In genomic region chr1:164321408-164321807, GRCm38 (mm10) we compare ENCODE assay signal across 10 mouse cellular contexts. TPM values are rescaled to one million over a fixed set of nuclear protein-coding genes. Genes with fewer than 3 reads are reported as not detected.
A peak's percentile ranks its signal among the peaks of the same experiment; 100 is the strongest.
DNase-seq lines count a peak whose midpoint lies in the region; ATAC-seq and TF ChIP-seq lines count a peak whose summit lies in the region.
"Had no signal": no experiment of that assay in that cellular context is flagged by ENCODE, and none has a peak within 500 bp of the region (broad histone marks: within the 10 kb centered on the region; RNA-seq: fewer than 3 reads in every experiment).

No protein-coding gene starts in this region.

- no peaks in the 10 kb centered on the region for H3K27me3 ChIP-seq in forebrain, embryonic 14.5 days (replicated peaks; ENCODE audit: control insufficient read depth, insufficient read depth, low read length)
- H3K27me3 ChIP-seq in forebrain, embryonic 10.5 days (ENCODE audit: poor library complexity, severe bottlenecking) = no peaks in the 10 kb centered on the region
- no peaks in the 10 kb centered on the region for H3K27me3 ChIP-seq in midbrain, embryonic 15.5 days (replicated peaks)
- H3K27me3 ChIP-seq: liver, embryonic 15.5 days had no signal

- no peaks in the 10 kb centered on the region for H3K4me1 ChIP-seq in forebrain, embryonic 14.5 days (ENCODE audit: control insufficient read depth, insufficient read depth, low read length)
- peaks cover 10% of the 10 kb centered on the region for H3K4me1 ChIP-seq in forebrain, embryonic 10.5 days
- H3K4me1 ChIP-seq in midbrain, embryonic 15.5 days = peaks cover 10% of the 10 kb centered on the region

- H3K36me3 ChIP-seq in forebrain, embryonic 14.5 days (ENCODE audit: control insufficient read depth, insufficient read depth, low read length) = 0 out of 2 replicates have a peak, but pooled peaks cover 2% of the 10 kb centered on the region
- H3K36me3 ChIP-seq in forebrain, embryonic 10.5 days (replicated peaks) = peaks cover 6% of the 10 kb centered on the region
- no peaks in the 10 kb centered on the region for H3K36me3 ChIP-seq in midbrain, embryonic 15.5 days (replicated peaks)
- H3K36me3 ChIP-seq: liver, embryonic 15.5 days had no signal

- no peak for ATAC-seq in forebrain, embryonic 14.5 days
- ATAC-seq in midbrain, embryonic 15.5 days (replicated peaks) = no peak

- no peak for TF ChIP-seq CTCF in left cerebral cortex, adult 2 months (IDR thresholded peaks at IDR 0.05)

- intact Hi-C loops in left cerebral cortex, adult 2 months (cut with DNase I) = loop anchor here (10.0 kb wide), 1 partner anchor 363 kb away; no protein-coding TSS in a partner anchor

- no peak for DNase-seq in forebrain, embryonic 14.5 days (ENCODE audit: low spot score)
- no peak for DNase-seq in forebrain, embryonic 10.5 days (ENCODE audit: extremely low spot score, low spot score)
- no peak for DNase-seq in left cerebral cortex, adult 2 months (ENCODE audit: extremely low spot score in 1 of 2, low spot score in 2 of 2)
- DNase-seq in left cerebral cortex, adult 9 months (ENCODE audit: low spot score in 2 of 2) = no peak
- peak; percentile 56 for DNase-seq in kidney, adult 18-20 months
- DNase-seq in cerebellum, adult 18-20 months = no peak
- DNase-seq in urinary bladder, adult 18-20 months (ENCODE audit: low spot score in 2 of 2) = no peak

- H3K9me3 ChIP-seq in forebrain, embryonic 14.5 days (replicated peaks; ENCODE audit: control insufficient read depth, low read length) = no peaks in the 10 kb centered on the region
- H3K9me3 ChIP-seq in forebrain, embryonic 10.5 days = no peaks in the 10 kb centered on the region
- H3K9me3 ChIP-seq in midbrain, embryonic 15.5 days = no peaks in the 10 kb centered on the region
- H3K9me3 ChIP-seq: G1E; liver, embryonic 15.5 days had no signal

- peak overlapping the region; percentile 40; the same call in 1 of the 2 replicates for H3K27ac ChIP-seq in forebrain, embryonic 14.5 days (ENCODE audit: low read depth, low read length)
- no peak overlapping the region for H3K27ac ChIP-seq in forebrain, embryonic 10.5 days
- H3K27ac ChIP-seq in left cerebral cortex, adult 2 months = peak overlapping the region; percentile 25; the same call in 1 of the 2 replicates
- peak overlapping the region; percentile 29; the same call in 1 of the 2 replicates for H3K27ac ChIP-seq in midbrain, embryonic 15.5 days
- H3K27ac ChIP-seq: liver, embryonic 15.5 days had no signal

- 70% methylated on average over 10 of the region's 10 CpGs for WGBS in forebrain, embryonic 14.5 days
- WGBS in forebrain, embryonic 10.5 days = 89% methylated on average over 10 of the region's 10 CpGs
- 68% methylated on average over 10 of the region's 10 CpGs for WGBS in midbrain, embryonic 15.5 days

- H3K9ac ChIP-seq in forebrain, embryonic 14.5 days (ENCODE audit: low read length) = no peak overlapping the region
- no peak overlapping the region for H3K9ac ChIP-seq in midbrain, embryonic 15.5 days
- H3K9ac ChIP-seq: liver, embryonic 15.5 days had no signal

- no peak overlapping the region for H3K4me3 ChIP-seq in forebrain, embryonic 14.5 days (ENCODE audit: low read depth, low read length)
- no peak overlapping the region for H3K4me3 ChIP-seq in forebrain, embryonic 10.5 days
- H3K4me3 ChIP-seq in left cerebral cortex, adult 2 months = no peak overlapping the region
- no peak overlapping the region for H3K4me3 ChIP-seq in midbrain, embryonic 15.5 days
- H3K4me3 ChIP-seq: liver, embryonic 15.5 days had no signal

- H3K4me2 ChIP-seq in forebrain, embryonic 14.5 days (ENCODE audit: low read length) = no peak overlapping the region
- H3K4me2 ChIP-seq in midbrain, embryonic 15.5 days = no peak overlapping the region
- H3K4me2 ChIP-seq: liver, embryonic 15.5 days had no signal

RNA-seq across cellular contexts. Expression of gene Blzf1, which starts 14.1 kb away (rescaled TPM):
- 27.5 and 28.5 TPM in 2 replicates for polyA plus RNA-seq in forebrain, embryonic 14.5 days (2014; fragmentation: Nextera tagmentation; extraction: Ambion mirVana)
- polyA plus RNA-seq in forebrain, embryonic 10.5 days (2016; fragmentation: Nextera tagmentation; extraction: Ambion mirVana) = 24.9 and 26.7 TPM in 2 replicates
- total RNA-seq in left cerebral cortex, adult 2 months (2021) = 10 to 100 TPM; 22.0 to 24.1 TPM
- polyA plus RNA-seq in midbrain, embryonic 15.5 days (2015; fragmentation: Nextera tagmentation; extraction: Ambion mirVana) = 30.0 and 30.6 TPM in 2 replicates

RNA-seq across cellular contexts. Expression of gene Nme7, which starts 17.5 kb away (rescaled TPM):
- polyA plus RNA-seq in forebrain, embryonic 14.5 days (2014; fragmentation: Nextera tagmentation; extraction: Ambion mirVana) = 43.1 and 45.6 TPM in 2 replicates
- polyA plus RNA-seq in forebrain, embryonic 10.5 days (2016; fragmentation: Nextera tagmentation; extraction: Ambion mirVana) = 45.6 and 48.8 TPM in 2 replicates
- total RNA-seq in left cerebral cortex, adult 2 months (2021) = 10 to 100 TPM; 22.7 to 24.9 TPM
- polyA plus RNA-seq in midbrain, embryonic 15.5 days (2015; fragmentation: Nextera tagmentation; extraction: Ambion mirVana) = 29.6 and 35.7 TPM in 2 replicates

RNA-seq across cellular contexts. Expression of gene Ccdc181, which starts 46.0 kb away (rescaled TPM):
- polyA plus RNA-seq in forebrain, embryonic 14.5 days (2014; fragmentation: Nextera tagmentation; extraction: Ambion mirVana) = 20.8 and 23.9 TPM in 2 replicates
- polyA plus RNA-seq in forebrain, embryonic 10.5 days (2016; fragmentation: Nextera tagmentation; extraction: Ambion mirVana) = 13.9 and 14.0 TPM in 2 replicates
- total RNA-seq in left cerebral cortex, adult 2 months (2021) = 10 to 100 TPM; 21.7 to 23.9 TPM
- 24.8 and 25.7 TPM in 2 replicates for polyA plus RNA-seq in midbrain, embryonic 15.5 days (2015; fragmentation: Nextera tagmentation; extraction: Ambion mirVana)
